Mouse (Mus musculus): ENCODE measurements around the gene Olah. TPM values are rescaled to one million over a fixed set of nuclear protein-coding genes. Genes with fewer than 3 reads are reported as not detected.

Olah gene
- polyA plus RNA-seq, 1 experiment from 2014 or later: not detected

DNA sequence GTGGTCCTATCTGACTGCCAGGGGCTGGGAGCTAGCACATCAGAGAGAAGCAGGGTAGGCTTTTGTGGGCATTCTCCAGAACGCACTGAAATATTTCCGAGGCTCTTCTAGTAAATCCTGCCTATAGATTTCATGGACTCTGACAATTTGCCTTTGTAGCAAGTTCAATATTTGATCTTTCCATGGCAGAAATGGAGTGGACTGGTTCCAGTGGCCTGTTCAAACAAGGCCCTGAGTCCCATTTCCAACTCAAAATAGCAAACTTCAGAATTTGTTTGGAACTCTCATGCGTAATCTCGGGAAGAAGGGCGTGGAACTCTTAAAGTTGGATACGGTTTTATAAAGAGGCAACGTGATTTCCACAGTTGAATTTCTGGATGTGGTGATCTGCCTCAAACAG is 101.2 kb downstream of the Olah start:
- H3K4me1 ChIP-seq (ENCODE audit: control insufficient read depth, insufficient read depth, low read length): no peaks in the 10 kb centered on the region
- no peak overlapping the region for H3K4me3 ChIP-seq (ENCODE audit: low read length)
- no peaks in the 10 kb centered on the region for H3K36me3 ChIP-seq (ENCODE audit: control insufficient read depth, insufficient read depth, low read length)
- H3K9ac ChIP-seq (ENCODE audit: low read depth, low read length): no peak overlapping the region
- ATAC-seq (ENCODE audit: low FRiP score, low TSS enrichment): no peak
- no peaks in the 10 kb centered on the region for H3K9me3 ChIP-seq (ENCODE audit: control insufficient read depth, low read length)
- no peak overlapping the region for H3K4me2 ChIP-seq (replicated peaks; ENCODE audit: low read depth, low read length)
- no peaks in the 10 kb centered on the region for H3K27me3 ChIP-seq (ENCODE audit: control insufficient read depth, insufficient read depth, low read length)
- no peak overlapping the region for H3K27ac ChIP-seq (ENCODE audit: low read depth, low read length)
- WGBS: 91% methylated on average over 7 of the region's 7 CpGs

DNA sequence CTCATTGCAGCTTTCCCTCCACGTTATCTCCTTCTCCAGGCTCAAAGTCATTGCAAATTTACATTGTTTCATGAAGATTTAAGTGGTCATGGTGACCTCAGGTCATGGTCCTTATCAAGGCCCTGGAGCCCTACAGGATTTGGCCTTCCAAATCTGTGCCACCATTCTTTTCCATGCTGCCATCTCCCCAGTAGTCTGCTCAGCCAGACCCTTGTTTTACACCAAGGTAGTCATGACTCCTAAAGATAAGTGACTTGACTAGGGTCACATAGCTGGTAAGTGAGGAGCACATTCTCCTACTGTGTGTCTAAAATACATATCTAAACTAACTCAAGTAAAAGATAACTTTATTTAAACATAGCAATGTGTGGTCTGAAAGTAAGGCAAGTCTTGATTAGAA is 104.8 kb downstream of the Olah start:
- no peak for ATAC-seq (ENCODE audit: low FRiP score, low TSS enrichment)
- Histone ChIP-seq H3K4me2 (replicated peaks; ENCODE audit: low read depth, low read length) (no peak overlapping the region), H3K27ac (ENCODE audit: low read depth, low read length) (no peak overlapping the region), H3K9ac (ENCODE audit: low read depth, low read length) (no peak overlapping the region), H3K9me3 (ENCODE audit: control insufficient read depth, low read length) (no peaks in the 10 kb centered on the region), H3K4me3 (ENCODE audit: low read length) (no peak overlapping the region), H3K4me1 (ENCODE audit: control insufficient read depth, insufficient read depth, low read length) (no peaks in the 10 kb centered on the region), H3K27me3 (ENCODE audit: control insufficient read depth, insufficient read depth, low read length) (no peaks in the 10 kb centered on the region), H3K36me3 (ENCODE audit: control insufficient read depth, insufficient read depth, low read length) (no peaks in the 10 kb centered on the region)
- WGBS: 89% methylated on average over 1 of the region's 1 CpGs

Other genes starting within 250 kb of the Olah start
- 52.1 and 54.4 TPM in 2 replicates for gene Nmt2, start 113.0 kb downstream of the Olah start, polyA plus RNA-seq (2014; fragmentation: Nextera tagmentation; extraction: Ambion mirVana)
- 26.5 and 35.2 TPM in 2 replicates for gene Rpp38, start 64.6 kb downstream of the Olah start, polyA plus RNA-seq (2014; fragmentation: Nextera tagmentation; extraction: Ambion mirVana)
- gene Acbd7, start 61.0 kb downstream of the Olah start, polyA plus RNA-seq (2014; fragmentation: Nextera tagmentation; extraction: Ambion mirVana): 1.2 and 1.7 TPM in 2 replicates
- gene Meig1, start 25.4 kb upstream of the Olah start, polyA plus RNA-seq (2014; fragmentation: Nextera tagmentation; extraction: Ambion mirVana): not detected in 2 replicates
- gene Dclre1c, start 26.9 kb upstream of the Olah start, polyA plus RNA-seq (2014; fragmentation: Nextera tagmentation; extraction: Ambion mirVana): 6.2 and 7.3 TPM in 2 replicates
- gene Suv39h2, start 77.8 kb upstream of the Olah start, polyA plus RNA-seq (2014; fragmentation: Nextera tagmentation; extraction: Ambion mirVana): 25.1 and 28.8 TPM in 2 replicates
- gene Gm45902, start 115.6 kb upstream of the Olah start, polyA plus RNA-seq (2014; fragmentation: Nextera tagmentation; extraction: Ambion mirVana): 3.6 and 7.3 TPM in 2 replicates
- 105 and 119 TPM in 2 replicates for gene Hspa14, start 115.6 kb upstream of the Olah start, polyA plus RNA-seq (2014; fragmentation: Nextera tagmentation; extraction: Ambion mirVana)
- 0.23 TPM in 1 of 2 replicates, not detected in the other for gene Cdnf, start 115.8 kb upstream of the Olah start, polyA plus RNA-seq (2014; fragmentation: Nextera tagmentation; extraction: Ambion mirVana)
- 40.9 and 77.0 TPM in 2 replicates for gene Fam107b, start 173.3 kb upstream of the Olah start, polyA plus RNA-seq (2014; fragmentation: Nextera tagmentation; extraction: Ambion mirVana)

Data from kidney, embryonic 14.5 days (tissue).